Mouse (Mus musculus) forebrain, postnatal 0 days (tissue): Measurements from ENCODE around the gene Mllt3. TPM values are rescaled to one million over a fixed set of nuclear protein-coding genes. Genes with fewer than 3 reads are reported as not detected.

Experiments used
- ATAC-seq: fragments of 200-750 bp; cut with Nextera tagmentation; 2 replicates; pipeline ENCODE4 v1.8.0; 2017; ENCODE audit warnings: mild to moderate bottlenecking, moderate library complexity
- DNase-seq: peaks from one replicate; pipeline ENCODE4 v3.0.0-alpha.2; 2015
- H3K27ac ChIP-seq: fragments of 300-500 bp; sonication (generic); 2 replicates; pipeline ENCODE4 v1.5.1; 2014; ENCODE audit warnings: low read depth, mild to moderate bottlenecking, antibody characterized with exemption, low read length, moderate library complexity, mixed read lengths
- H3K27me3 ChIP-seq: fragments of 300-500 bp; sonication (generic); 2 replicates; pipeline ENCODE4 v1.6.1; 2014; ENCODE audit warnings: mild to moderate bottlenecking, low read length, mixed read lengths; ENCODE audit not compliant: insufficient read depth
- H3K36me3 ChIP-seq: fragments of 300-500 bp; sonication (generic); 2 replicates; pipeline ENCODE4 v1.6.1; 2014; ENCODE audit warnings: mild to moderate bottlenecking, moderate library complexity; ENCODE audit not compliant: insufficient read depth
- H3K4me1 ChIP-seq: fragments of 300-500 bp; sonication (generic); 2 replicates; pipeline ENCODE4 v1.6.1; 2014; ENCODE audit warnings: antibody characterized with exemption; ENCODE audit not compliant: insufficient read depth
- H3K4me2 ChIP-seq: fragments of 300-500 bp; sonication (generic); 2 replicates; pipeline ENCODE4 v1.6.1; 2014; ENCODE audit warnings: low read depth, mild to moderate bottlenecking, moderate library complexity
- H3K4me3 ChIP-seq: fragments of 300-500 bp; sonication (generic); 2 replicates; pipeline ENCODE4 v1.5.1; 2014; ENCODE audit warnings: low read depth, low read length, mixed read lengths
- H3K9ac ChIP-seq: fragments of 300-500 bp; sonication (generic); 2 replicates; pipeline ENCODE4 v1.6.1; 2014; ENCODE audit warnings: mild to moderate bottlenecking
- H3K9me3 ChIP-seq: fragments of 300-500 bp; sonication (generic); 2 replicates; pipeline ENCODE4 v1.6.1; 2016; ENCODE audit warnings: low read length
- CTCF ChIP-seq: sonication (generic); IDR thresholded peaks from 2 replicates; pipeline ENCODE4 v1.5.1; 2016; ENCODE audit warnings: antibody characterized with exemption, control low read depth, low read depth
- WGBS: fragments of 180-500 bp; shearing (Covaris S2); extraction: QIAGEN DNeasy Blood & Tissue Kit; methylation state at CpG from one replicate; pipeline ENCODE4 v1.1.7; 2014; 5-methylcytosine and 5-hydroxymethylcytosine counted together
- polyA plus RNA-seq: library from polyadenylated mRNA; unstranded; fragments of >200 nt; fragmentation: Nextera tagmentation; extraction: Ambion mirVana; gene quantifications from 2 replicates; pipeline ENCODE4 v1.2.1, GENCODE M21; 2015
- total RNA-seq: library from RNA; depleted of rRNA; stranded (reverse); fragments of >200 nt; gene quantifications from 2 replicates; pipeline ENCODE4 v1.2.3, GENCODE M21; 2014; rRNA removed

Mllt3 gene
- total and polyA plus RNA-seq, 2 experiments from 2014 or later, result 41.0 to 75.2 TPM

- Histone ChIP-seq H3K27ac (no peak overlapping the region), H3K4me3 (no peak overlapping the region), H3K36me3 (no peaks in the 10 kb centered on the region), H3K9ac (no peak overlapping the region), H3K4me2 (no peak overlapping the region), H3K27me3 (no peaks in the 10 kb centered on the region), H3K4me1 (no peaks in the 10 kb centered on the region), H3K9me3 (no peaks in the 10 kb centered on the region)
- WGBS, result 28% methylated on average over 5 of the region's 5 CpGs
- no peak for TF ChIP-seq CTCF
- ATAC-seq (no peak), DNase-seq (no peak)
These were observed 302.0 kb downstream of the Mllt3 start for GRCm38 (mm10) chr4:87731118-87731672.

DNA sequence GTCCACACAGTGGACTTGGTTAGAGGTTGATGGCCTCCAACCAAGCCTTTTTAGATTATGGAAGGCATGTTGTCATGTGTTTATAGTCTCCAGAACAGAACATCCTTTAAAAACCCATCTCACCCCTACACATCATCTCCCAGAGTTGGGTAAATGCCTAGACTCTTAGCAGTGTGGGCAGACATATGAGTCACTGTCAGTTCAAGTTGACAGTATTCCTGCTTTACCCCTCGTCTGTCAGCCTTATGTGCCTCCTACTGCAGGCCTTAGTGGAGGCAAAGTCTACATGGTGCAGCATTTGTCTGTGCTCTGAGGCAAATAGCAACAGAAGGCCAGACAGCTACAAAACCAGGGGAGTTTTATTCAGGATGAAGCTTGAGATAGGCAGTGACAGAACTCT is 304.6 kb downstream of the Mllt3 start:
- Histone ChIP-seq H3K27ac (no peak overlapping the region), H3K36me3 (no peaks in the 10 kb centered on the region), H3K27me3 (no peaks in the 10 kb centered on the region), H3K9me3 (no peaks in the 10 kb centered on the region), H3K9ac (no peak overlapping the region), H3K4me3 (no peak overlapping the region), H3K4me2 (no peak overlapping the region), H3K4me1 (no peaks in the 10 kb centered on the region)
- WGBS, result 54% methylated on average over 1 of the region's 1 CpGs
- DNase-seq, result no peak
- TF ChIP-seq CTCF, result no peak
- peak; percentile 81 for ATAC-seq

DNA sequence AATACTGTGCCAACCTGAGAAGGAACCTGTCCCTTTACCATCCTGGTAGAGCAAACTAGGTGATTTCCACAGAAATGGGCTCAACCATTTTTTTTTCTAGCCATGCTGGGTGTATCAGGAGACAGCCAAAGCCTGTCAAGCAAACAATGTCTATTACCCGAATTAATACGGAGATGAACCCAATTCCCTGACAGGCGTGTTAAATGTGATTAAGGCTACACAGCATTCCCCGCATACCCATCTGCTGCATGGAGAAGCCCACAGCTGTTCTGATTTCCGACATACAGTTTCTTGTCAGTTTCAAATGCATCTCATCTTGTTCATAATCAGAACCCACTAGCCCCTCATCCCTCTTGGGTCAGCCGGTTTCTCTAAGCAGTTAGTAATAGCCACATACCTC is 309.7 kb downstream of the Mllt3 start:
- DNase-seq (no peak), ATAC-seq (no peak)
- Histone ChIP-seq H3K36me3 (no peaks in the 10 kb centered on the region), H3K4me2 (no peak overlapping the region), H3K4me1 (no peaks in the 10 kb centered on the region), H3K27me3 (no peaks in the 10 kb centered on the region), H3K27ac (no peak overlapping the region), H3K9ac (no peak overlapping the region), H3K4me3 (no peak overlapping the region), H3K9me3 (no peaks in the 10 kb centered on the region)
- WGBS, result 75% methylated on average over 6 of the region's 6 CpGs
- no peak for TF ChIP-seq CTCF

Other genes with a start within 250 kb of the Mllt3 start
- 30.6 and 37.6 TPM in 2 replicates for gene Focad, start 61.3 kb upstream of the Mllt3 start, total RNA-seq
- 8.5 and 8.9 TPM in 2 replicates for gene Focad, start 61.3 kb upstream of the Mllt3 start, polyA plus RNA-seq